Mouse (Mus musculus): ENCODE data around the gene Mmp27. TPM values are rescaled to one million over a fixed set of nuclear protein-coding genes. Genes with fewer than 3 reads are reported as not detected.

The Mmp27 gene
- total RNA-seq (2022): under 1 TPM in 2 of 4 experiments, not detected in 2; 0.17 to 0.20 TPM

DNA sequence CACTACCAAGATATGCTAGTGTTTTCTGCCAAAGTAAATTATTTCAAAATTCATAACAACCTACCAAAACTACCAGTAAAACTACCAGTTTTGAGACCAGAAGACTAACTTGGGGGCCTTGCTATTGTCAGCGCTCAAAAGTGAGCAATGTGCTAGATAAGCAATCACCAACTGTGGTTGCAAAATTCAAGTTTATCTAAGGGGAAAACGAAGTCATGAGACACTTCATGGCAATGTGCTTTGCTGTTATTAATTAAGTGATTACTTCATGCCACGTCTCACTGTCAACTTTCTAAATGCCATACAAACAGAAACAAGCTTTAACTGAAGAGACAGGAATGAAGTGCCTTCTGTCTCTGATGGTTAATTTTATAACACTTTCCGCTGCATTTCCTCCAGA is at the start of gene Mmp27:
TSS of gene Mmp27 (plus strand) at position 235 of the 400 bp plus-strand sequence.
- DNase-seq (ENCODE audit: low spot score in 2 of 2): no peak

DNA sequence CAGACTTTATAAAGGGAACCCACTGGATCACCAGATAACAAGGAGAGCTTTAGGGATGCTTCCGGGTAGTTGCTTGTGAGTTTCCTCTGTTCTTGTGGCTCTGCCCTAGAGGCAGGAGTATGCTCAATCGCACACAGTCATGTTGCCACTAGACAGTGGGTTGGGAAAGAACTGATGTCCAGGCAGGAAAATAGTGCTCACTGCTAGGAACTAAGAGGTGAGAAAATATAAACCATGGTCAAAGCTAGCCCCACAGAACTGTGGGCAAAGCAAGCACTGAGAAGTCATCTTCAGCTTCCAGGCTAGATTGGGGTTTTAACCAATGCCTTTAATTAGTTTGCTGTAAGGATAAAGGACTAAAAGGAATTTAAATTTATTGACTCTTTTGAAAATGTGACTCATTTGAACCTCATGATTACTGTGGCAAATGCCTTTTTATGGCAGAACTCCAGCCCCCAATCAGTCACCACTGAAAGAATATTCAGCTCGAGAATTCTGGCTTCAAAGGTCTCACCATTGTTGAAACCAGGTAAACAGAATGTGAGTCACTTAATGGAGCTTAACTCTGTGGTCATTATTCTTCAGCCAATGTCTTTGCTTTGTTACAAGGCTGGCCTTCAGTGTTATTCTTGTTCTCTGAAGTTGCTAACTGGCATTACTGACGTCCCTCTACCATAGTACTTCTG is 44.8 kb upstream of the Mmp27 start:
- DNase-seq (ENCODE audit: low spot score in 2 of 2): no peak

DNA sequence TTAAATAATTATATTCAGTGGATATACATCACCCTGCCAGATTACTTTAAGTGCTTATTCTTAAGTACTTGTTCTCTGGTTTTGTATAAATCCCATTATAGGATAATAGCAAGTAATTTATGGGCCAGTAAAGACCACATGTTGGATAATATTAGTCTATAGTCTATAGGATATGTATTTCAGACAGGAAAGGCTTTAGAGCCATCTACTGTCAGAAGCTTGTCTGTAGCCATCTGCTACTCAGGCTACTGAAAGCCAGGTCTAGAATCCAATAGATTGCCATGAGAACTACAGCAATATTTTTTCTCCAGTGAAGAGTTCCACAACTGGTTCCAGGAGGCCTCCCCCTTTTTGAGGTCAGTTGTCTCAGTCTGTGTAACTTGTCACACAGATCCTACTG is 28.4 kb upstream of the Mmp27 start:
- no peak for DNase-seq (ENCODE audit: low spot score in 2 of 2)

DNA sequence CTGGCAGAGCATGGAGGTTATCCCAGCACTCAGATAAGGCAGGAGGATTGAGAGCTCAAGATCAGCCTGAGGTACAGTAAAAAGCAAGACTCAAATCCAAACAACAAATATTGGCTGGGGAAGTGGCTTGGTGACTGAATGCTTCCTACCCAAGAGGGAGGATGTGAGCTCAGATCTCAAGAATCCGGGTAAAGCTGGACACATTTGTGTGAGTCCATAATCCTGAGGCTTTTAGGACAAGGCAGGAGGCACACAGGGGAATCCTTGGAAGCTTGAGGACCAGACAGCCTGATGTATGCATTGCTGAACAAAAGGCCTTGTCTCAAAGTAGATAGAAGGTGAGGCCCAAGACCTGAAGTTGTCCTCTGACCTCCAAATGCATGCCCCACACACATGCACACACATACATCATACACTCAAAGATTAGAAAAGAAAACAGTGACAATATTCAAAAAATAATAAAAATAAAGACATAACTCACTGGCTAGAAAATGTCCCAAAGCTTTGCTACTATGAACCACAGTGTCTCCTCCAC is 26.2 kb upstream of the Mmp27 start:
- DNase-seq (ENCODE audit: low spot score in 2 of 2): no peak

DNA sequence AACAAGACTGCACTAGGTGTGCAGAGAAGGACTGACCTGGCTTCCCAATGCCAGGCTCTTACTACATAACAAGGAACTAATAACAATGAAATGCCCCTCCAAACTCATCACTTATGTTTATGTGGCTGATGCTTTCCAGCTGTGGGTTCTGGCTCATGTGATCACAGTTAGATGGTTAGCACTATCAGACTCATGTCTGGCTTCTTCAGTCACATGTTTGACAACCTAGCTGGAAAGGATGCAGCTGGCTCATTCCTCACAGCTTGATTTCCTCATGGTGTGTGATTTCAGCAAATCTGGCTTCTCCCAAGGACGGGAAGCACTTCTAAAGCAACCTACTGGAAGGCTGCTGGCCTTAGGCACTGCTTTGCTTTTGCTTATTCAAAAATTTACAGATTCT is 25.7 kb upstream of the Mmp27 start:
- DNase-seq (ENCODE audit: low spot score in 2 of 2): no peak

DNA sequence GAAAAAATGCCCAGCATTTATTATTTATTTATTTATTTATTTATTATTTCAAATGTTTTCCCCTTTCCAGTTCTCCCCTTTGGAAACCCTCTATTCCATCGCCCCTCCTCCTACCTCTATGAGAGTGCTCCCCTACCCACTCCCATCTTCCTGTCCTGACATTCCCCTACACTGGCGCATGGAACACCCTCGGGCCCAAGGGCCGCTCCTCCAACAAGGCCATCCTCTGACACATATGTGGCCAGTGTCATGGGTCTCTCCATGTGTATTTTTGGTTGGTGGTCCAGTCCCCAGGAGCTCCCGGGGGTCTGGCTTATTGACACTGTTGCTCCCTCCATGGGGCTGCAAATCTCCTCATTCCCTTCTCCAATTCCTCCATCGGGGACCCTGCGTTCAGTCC is 25.3 kb upstream of the Mmp27 start:
- DNase-seq (ENCODE audit: low spot score in 2 of 2): no peak

DNA sequence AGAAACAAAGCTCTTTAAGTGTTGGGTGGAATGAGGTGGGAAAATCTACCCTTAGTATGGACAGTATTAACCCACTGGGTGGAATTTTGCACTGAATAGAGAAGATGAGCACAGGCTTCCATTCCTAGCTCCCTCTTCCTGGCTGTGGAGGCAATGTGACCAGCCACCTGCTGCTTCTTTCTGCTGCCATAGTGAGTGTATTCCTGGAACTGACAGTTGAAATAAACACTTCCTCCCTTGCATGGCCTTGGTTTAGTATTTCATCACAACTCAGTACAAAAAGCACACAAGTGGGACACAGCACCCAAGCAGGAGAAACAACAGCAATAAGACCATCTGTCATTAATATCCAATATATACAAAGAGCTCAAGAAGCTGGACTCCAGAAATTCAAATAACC is 19.3 kb upstream of the Mmp27 start:
- DNase-seq (ENCODE audit: low spot score in 2 of 2): no peak

DNA sequence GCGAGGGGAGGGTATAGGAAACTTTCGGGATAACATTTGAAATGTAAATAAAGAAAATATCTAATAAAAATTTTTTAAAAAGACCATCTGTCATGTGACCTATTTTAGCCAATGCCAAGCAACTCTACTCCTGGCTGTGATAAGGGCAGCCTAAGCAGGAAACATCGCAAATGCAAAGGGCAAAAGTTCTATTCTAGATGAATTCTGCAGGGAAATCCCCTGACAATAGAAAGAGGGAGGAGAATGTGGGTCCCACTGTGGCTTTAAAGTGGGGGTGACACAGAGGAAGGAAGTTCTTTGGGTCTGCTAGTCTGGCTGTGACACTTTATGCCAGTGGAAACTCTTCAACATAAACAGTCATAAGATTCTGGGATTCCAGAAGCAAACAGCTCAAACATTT is 17.7 kb upstream of the Mmp27 start:
- DNase-seq (ENCODE audit: low spot score in 2 of 2): no peak

DNA sequence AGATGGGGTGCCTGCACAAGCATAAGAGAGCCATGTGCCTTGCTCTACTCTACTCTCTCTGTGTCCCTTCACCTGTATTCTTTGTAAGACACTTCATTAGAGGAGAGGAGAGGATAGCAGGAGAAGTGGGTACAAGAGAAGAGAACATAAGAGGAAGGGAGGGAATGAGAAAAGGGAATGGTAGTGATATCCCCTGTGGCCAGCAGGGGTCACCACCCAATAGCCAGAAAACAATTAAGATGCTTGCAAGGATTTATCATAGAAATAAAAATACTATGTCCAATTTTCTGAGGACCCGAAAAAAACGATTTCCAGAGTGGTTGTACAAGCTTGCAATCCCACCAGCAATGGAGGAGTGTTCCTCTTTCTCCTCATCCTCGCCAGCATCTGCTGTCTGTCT is 16.8 kb upstream of the Mmp27 start:
- peak; percentile 11 to 33 for DNase-seq (ENCODE audit: low spot score in 2 of 2)

DNA sequence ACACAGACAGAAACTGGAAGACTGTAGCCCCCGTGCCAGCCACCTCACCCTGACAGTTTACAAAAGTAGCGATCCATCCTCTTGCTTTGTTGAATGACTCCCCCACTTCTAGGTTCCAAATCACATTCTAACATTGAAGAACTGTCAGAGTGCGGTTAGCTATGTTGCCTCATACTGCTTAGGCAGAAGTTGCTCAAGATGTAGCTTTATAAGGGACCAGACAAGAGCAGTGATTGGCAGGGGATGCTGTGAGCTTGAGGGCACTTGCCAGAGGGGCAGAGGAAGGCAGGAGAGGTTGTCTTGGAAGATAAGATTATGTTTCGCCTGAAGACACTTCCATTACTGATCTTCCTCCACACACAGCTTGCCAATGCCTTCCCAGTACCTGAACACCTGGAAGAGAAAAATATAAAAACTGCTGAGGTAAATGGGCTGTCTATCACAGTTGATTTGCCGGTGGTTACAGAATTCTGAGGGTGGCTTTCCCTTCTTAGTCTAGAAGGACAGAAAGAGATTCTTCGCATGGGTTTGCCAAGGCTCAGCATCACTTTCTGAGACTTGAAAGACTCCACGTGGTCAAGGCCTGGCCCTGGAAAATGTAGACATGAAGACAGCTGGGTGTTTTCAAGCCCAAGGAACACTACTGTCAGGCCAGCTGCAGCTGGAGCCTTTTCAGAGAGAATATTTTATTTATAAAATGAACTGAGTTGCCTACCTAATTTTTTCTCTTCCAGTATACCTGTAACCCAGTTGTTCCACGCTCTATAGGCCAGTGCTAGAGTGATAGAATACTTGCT is 12.8 kb upstream of the Mmp27 start, which contains the start of gene Mmp8:
TSS of gene Mmp8 (plus strand) at position 236 of the 797 bp plus-strand sequence.
- no peak for DNase-seq (ENCODE audit: low spot score in 2 of 2)

DNA sequence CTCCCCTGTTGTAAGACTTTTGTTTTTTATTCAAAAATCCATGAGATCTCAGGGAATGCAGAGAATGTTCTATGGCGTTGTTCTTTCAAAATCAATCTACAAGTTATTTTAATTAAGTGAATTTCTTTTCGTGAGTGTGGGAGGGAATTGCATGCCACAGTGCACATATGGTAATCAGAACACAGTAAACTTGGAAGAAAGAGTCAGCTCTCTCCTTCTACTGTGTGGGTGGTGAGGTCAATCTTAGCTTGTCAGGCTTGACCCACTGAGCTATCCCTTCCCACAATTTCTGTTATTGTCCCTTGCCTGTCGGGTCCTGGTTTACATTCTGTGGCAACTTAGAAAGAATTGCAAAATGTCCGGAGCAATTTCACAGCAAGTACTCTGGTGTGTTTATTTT is 11.2 kb upstream of the Mmp27 start:
- no peak for DNase-seq (ENCODE audit: low spot score in 2 of 2)

DNA sequence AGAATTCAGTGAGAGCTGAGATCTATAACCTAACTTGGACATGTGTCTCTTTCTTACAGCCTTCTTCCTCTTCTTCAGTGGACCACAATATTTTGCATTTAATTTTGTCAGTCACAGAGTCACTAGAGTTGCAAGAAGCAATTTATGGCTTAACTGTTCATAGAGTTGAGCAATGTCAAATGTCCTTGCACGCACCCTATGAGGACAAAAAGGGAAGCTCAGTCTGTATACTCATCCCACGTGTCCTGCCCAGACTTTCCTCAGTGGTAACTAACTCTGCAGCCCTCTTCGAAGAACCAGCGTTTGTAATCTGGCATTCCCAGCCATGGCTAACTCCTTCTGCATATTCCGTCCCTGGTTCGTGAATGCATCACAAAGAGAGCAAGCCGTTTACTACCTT is 3.8 kb upstream of the Mmp27 start:
- no peak for DNase-seq (ENCODE audit: low spot score in 2 of 2)

DNA sequence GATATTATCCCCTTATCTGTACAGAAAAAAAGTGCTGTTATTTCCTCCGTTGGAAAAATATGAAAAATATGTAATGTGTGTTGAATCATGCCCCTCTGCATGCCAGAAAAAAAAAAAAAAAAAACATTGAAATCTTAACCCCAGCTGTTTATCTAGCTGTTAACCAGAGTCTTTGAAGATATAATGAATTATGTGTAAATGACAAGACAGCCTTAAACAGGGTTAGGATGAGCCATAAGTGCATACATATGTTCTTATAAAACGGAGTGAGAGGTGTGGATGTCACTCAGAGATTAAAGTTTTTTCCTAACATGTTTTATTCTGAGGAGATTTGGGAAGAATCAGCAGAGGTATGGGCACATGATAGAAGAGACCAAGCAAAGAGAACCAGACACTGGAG is 3.3 kb upstream of the Mmp27 start:
- no peak for DNase-seq (ENCODE audit: low spot score in 2 of 2)

DNA sequence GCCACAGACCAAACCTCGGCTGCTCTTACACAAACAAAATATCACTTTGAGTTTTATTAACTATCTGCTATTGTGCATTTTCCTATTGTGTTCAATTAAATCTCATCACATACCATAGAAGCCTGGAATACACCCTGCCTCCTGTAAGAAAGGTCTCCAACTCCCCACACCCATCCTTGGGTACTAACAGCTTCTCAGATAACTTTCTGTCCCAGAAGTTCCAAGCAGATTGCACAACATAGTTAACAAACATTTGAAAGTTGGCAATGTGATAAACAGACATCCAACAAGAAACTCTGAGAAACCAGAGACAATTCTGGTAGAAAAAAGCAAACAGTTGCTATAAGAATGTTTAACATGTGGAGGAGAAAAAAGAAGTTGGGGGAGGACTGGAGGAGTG is 711 bp upstream of the Mmp27 start:
- no peak for DNase-seq (ENCODE audit: low spot score in 2 of 2)

DNA sequence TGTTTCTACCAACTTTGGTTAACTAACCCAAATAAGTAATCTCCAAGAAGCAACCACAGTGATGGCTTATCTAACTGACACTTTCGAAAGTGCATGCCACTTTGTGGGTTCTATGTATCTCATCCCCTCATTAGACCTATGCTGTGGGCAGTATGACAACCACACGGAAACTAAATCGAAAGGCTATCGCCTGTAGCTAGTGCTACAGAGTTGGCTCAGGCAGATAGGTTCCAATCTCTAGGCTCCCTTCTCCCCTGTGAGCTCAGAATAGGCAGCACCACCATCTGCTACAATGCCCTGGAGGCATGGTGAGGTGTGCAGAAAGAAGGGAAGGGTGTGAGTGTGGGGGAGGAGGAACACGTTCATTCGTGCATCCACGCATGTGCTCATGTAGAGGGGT is 992 bp downstream of the Mmp27 start:
- no peak for DNase-seq (ENCODE audit: low spot score in 2 of 2)

DNA sequence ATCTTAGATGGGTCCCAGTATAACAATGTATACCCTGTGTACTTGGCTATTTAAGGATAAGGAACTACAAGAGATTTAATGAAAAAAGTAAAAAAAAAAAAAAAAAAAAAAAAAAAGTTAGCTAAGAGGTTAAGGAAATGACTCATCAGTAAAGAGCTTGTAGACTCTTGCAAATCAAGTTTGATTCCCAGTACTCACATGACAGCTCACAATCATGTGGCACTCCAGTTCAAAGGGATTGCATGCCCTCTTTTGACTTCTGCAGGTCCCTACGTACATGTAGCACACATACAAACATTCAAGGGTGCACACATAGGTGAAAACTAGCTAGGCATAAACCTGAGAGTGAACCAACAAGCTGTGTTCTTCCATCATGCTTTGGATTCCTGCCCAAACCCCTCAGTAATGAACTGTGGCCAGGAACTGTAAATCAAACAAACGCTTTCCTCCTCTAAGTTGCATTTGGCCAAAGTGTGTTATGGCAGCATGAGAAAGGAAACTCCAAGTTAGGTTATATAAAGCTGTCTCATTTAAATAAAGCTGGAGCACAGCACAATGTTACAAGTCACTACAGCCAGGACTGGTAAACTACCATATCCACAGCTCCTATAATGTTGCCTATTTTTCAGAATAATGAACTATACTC is 1.6 kb downstream of the Mmp27 start:
- no peak for DNase-seq (ENCODE audit: low spot score in 2 of 2)

DNA sequence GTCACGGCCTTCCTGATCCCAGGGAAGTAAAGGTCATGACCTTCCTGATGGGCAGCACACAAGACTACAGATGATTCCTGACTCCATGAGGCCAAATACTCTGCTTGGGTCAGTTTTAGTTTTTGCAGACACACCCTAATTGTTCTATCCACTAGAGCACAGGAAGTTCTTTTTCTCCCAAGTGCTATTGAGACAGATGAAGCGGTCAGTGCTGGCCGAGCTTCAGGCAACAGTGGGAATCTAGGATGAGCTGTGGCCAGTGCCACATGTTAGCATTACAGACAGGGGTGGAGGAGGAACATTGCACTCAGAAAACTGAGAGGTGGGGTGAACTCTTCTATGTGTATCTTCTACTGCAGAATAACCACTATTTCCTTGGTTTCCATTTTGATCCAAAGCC is 4.3 kb downstream of the Mmp27 start:
- peak; percentile 11 to 31 for DNase-seq (ENCODE audit: low spot score in 2 of 2)

DNA sequence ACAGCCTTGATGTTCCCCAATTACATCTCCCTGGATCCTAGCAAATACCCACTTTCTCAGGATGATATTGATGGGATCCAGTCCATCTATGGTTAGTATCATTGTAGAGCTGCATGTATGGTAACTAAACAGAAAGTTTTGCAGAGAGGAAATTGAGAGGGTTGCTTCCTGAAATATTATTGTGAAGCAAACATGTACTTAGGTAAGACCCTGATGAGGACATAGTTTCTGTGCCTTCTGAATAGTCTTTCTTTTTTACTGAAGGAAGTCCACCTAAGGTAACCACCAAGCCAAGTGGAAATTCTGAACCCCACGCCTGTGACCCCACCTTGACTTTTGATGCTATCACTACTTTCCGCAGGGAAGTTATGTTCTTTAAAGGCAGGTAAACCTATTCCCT is 6.2 kb downstream of the Mmp27 start:
- no peak for DNase-seq (ENCODE audit: low spot score in 2 of 2)

DNA sequence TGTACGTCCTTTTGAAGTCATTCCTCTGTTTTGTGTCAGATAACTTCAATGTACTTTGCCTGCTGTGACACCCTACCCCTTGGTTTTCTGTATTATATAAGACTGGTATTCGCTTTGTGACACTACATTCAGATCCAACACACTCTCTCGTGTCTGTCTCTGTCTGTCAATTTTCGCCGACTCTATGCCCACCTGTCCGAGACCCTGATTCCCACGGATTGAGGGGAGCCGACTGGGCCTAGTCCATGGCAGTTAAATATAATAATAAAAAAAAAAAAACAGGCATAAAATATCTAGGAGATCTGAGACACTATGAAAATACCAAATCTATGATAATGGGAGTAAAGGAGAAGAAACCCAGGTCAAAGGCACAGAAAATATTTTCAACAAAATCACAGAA is 18.9 kb downstream of the Mmp27 start:
- DNase-seq (ENCODE audit: low spot score in 2 of 2): no peak

DNA sequence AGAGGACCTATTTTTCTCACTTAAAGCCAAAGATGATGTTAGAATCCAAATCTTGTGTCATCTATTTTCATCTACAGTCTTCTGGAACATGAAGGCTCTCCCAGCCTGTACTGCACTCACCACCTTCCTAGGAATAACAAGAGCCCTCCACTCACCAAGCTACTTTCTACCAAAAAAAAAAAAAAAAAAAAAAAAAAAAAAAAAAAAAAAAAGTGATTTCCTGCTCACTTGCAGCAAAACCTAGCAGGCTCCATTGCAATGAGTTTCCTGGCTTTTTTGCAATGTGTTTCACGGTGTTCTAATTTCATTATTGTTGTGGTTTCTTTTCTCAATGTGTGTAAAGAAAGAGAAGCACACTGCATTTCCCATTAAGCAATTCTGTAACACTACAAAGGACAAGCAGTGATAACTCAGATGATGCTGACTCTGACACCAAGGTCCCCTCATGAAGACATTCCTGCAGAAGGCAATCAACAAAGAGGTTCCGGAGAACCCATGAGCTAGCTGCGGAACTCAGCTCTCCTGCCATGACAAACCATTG is 22.1 kb downstream of the Mmp27 start:
- no peak for DNase-seq (ENCODE audit: low spot score in 2 of 2)

DNA sequence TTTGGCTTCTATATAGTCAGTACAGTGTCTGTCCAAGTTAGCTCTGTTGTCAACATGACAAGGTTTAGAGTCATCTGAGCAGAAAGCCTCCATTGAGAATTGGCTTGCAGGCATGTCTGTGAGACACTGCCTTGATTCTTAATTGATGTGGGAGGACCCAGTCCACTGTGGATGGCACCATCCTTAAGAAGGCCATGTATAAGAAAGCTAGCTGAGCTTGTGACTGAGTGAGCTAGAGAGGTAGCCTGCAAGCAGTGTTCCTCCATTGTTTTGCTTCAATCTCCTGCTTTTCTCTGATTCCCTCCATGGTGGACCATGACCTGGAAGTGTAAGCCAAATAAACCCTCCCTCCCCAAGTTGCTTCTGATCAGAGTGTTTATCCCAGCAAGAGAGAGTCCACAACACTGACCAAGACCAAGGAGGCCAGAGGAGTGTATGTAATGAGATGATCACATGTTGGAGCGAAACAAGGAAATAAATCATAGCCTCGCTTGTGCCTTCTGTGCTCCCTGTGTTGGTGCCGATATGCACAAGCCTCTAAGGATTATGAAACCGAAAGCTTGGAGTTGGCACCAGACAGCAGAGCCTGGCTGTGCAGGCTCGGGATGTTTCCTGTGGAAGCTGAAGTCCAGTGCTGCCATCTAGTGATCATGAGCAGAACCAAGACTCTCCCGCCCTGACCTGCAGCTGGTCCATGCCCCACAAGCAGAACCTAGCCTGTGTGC is 23.8 kb downstream of the Mmp27 start:
- DNase-seq (ENCODE audit: low spot score in 2 of 2): peak; percentile 72 to 81
